Mouse (Mus musculus) hindbrain, embryonic 12.5 days (tissue): ENCODE measurements around the gene Bcl7c. TPM values are rescaled to one million over a fixed set of nuclear protein-coding genes. Genes with fewer than 3 reads are reported as not detected.

Experiments used
- ATAC-seq: fragments of 200-750 bp; cut with Nextera tagmentation; 2 replicates; pipeline ENCODE4 v1.8.0; 2017; ENCODE audit warnings: moderate TSS enrichment; ENCODE audit not compliant: low FRiP score
- H3K27ac ChIP-seq: fragments of 300-500 bp; sonication (generic); 2 replicates; pipeline ENCODE4 v1.5.1; 2016; ENCODE audit warnings: mild to moderate bottlenecking
- H3K27me3 ChIP-seq: fragments of 300-500 bp; sonication (generic); 2 replicates; pipeline ENCODE4 v1.6.1; 2016; ENCODE audit warnings: mild to moderate bottlenecking
- H3K36me3 ChIP-seq: fragments of 300-500 bp; sonication (generic); 2 replicates; pipeline ENCODE4 v1.6.1; 2016; ENCODE audit warnings: mild to moderate bottlenecking
- H3K4me1 ChIP-seq: fragments of 300-500 bp; sonication (generic); 2 replicates; pipeline ENCODE4 v1.6.1; 2016
- H3K4me2 ChIP-seq: fragments of 300-500 bp; sonication (generic); replicated peaks from 2 replicates; pipeline ENCODE4 v1.6.1; 2016; ENCODE audit warnings: mild to moderate bottlenecking
- H3K4me3 ChIP-seq: fragments of 300-500 bp; sonication (generic); 2 replicates; pipeline ENCODE4 v1.5.1; 2016; ENCODE audit warnings: mild to moderate bottlenecking
- H3K9ac ChIP-seq: fragments of 300-500 bp; sonication (generic); 2 replicates; pipeline ENCODE4 v1.6.1; 2016; ENCODE audit warnings: mild to moderate bottlenecking, moderate library complexity
- H3K9me3 ChIP-seq: fragments of 300-500 bp; sonication (generic); replicated peaks from 2 replicates; pipeline ENCODE4 v1.6.1; 2016; ENCODE audit warnings: mild to moderate bottlenecking
- WGBS: fragments of 180-500 bp; shearing (Covaris S2); methylation state at CpG from one replicate; pipeline ENCODE4 v1.1.7; 2016; 5-methylcytosine and 5-hydroxymethylcytosine counted together
- polyA plus RNA-seq: library from polyadenylated mRNA; unstranded; fragments of >200 nt; fragmentation: Nextera tagmentation; extraction: Ambion mirVana; gene quantifications from 2 replicates; pipeline ENCODE4 v1.2.1, GENCODE M21; 2016

Bcl7c gene
- polyA plus RNA-seq, 1 experiment from 2014 or later = 87.4 TPM

- ATAC-seq = no peak
- Histone ChIP-seq H3K9me3 (no peaks in the 10 kb centered on the region), H3K9ac (peak overlapping the region; percentile 41; the same call in 1 of the 2 replicates), H3K4me1 (peaks cover 9% of the 10 kb centered on the region), H3K4me3 (no peak overlapping the region), H3K27me3 (no peaks in the 10 kb centered on the region), H3K27ac (peak overlapping the region; percentile 67), H3K36me3 (peaks cover 8% of the 10 kb centered on the region), H3K4me2 (peak overlapping the region; percentile 42)
- WGBS = 6% methylated on average over 15 of the region's 15 CpGs
Observed at GRCm38 (mm10) chr7:127691221-127691989, 17.3 kb downstream of the Bcl7c start.

DNA sequence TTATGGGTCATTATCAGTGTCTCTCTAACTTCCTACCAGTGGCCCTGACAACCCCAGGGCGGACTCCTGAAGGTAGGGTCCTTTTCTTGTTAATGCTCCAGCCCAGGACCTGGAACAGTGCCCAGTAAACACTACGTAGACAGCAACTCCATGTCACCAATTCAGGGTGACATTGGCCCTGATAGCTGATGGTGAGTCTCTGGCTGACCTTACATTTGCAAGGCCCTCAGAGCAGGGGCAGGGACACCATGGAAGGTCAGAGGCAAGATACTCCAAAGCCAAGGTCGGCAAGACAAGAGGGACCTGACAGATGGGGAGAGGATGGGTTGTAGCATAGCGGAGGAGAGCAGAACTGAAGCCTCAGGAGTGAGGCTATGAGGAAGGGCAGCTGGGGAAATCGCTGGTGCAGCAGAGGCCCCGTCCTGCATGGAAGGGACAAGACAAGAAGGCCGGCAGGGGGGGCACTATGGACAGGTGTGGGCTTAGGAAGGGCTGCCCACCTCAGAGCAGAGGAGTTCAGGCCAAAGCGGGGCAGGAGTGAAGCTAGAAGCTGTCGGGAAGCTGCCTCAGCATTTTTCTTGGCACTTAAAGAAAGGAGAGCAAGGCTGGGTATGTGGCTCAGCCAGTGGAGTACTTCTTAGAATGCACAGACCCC is 19.0 kb downstream of the Bcl7c start:
- WGBS = 69% methylated on average over 9 of the region's 9 CpGs
- Histone ChIP-seq H3K27ac (no peak overlapping the region), H3K9me3 (no peaks in the 10 kb centered on the region), H3K36me3 (peaks cover 2% of the 10 kb centered on the region; the same call in 1 of the 2 replicates), H3K4me3 (no peak overlapping the region), H3K9ac (no peak overlapping the region), H3K4me2 (no peak overlapping the region), H3K4me1 (peaks cover 9% of the 10 kb centered on the region), H3K27me3 (no peaks in the 10 kb centered on the region)
- ATAC-seq = no peak

- no peak overlapping the region for H3K9ac ChIP-seq
- no peak for ATAC-seq
Observed at GRCm38 (mm10) chr7:127688935-127689334, 19.8 kb downstream of the Bcl7c start.

GRCm38 (mm10) chr7:127686740-127687449 is 21.8 kb downstream of the Bcl7c start:
- ATAC-seq = no peak
- H3K4me1 ChIP-seq = peaks cover 9% of the 10 kb centered on the region
- no peak overlapping the region for H3K9ac ChIP-seq
- no peak overlapping the region for H3K4me2 ChIP-seq
- 76% methylated on average over 11 of the region's 11 CpGs for WGBS
- no peaks in the 10 kb centered on the region for H3K27me3 ChIP-seq
- H3K36me3 ChIP-seq = no peaks in the 10 kb centered on the region
- H3K9me3 ChIP-seq = no peaks in the 10 kb centered on the region
- no peak overlapping the region for H3K4me3 ChIP-seq
- H3K27ac ChIP-seq = no peak overlapping the region

More at GRCm38 (mm10) chr7:127688935-127689334, 19.8 kb downstream of the Bcl7c start:
- Histone ChIP-seq H3K9me3 (no peaks in the 10 kb centered on the region), H3K27ac (no peak overlapping the region), H3K27me3 (no peaks in the 10 kb centered on the region), H3K36me3 (no peaks in the 10 kb centered on the region), H3K4me3 (no peak overlapping the region), H3K4me1 (peaks cover 9% of the 10 kb centered on the region), H3K4me2 (no peak overlapping the region)
- 89% methylated on average over 7 of the region's 7 CpGs for WGBS

GRCm38 (mm10) chr7:127685304-127686018 is 23.3 kb downstream of the Bcl7c start:
- 64% methylated on average over 14 of the region's 14 CpGs for WGBS
- Histone ChIP-seq H3K4me3 (no peak overlapping the region), H3K27ac (no peak overlapping the region), H3K4me1 (no peaks in the 10 kb centered on the region), H3K9ac (no peak overlapping the region), H3K9me3 (no peaks in the 10 kb centered on the region), H3K4me2 (no peak overlapping the region), H3K27me3 (no peaks in the 10 kb centered on the region), H3K36me3 (no peaks in the 10 kb centered on the region)
- no peak for ATAC-seq

DNA sequence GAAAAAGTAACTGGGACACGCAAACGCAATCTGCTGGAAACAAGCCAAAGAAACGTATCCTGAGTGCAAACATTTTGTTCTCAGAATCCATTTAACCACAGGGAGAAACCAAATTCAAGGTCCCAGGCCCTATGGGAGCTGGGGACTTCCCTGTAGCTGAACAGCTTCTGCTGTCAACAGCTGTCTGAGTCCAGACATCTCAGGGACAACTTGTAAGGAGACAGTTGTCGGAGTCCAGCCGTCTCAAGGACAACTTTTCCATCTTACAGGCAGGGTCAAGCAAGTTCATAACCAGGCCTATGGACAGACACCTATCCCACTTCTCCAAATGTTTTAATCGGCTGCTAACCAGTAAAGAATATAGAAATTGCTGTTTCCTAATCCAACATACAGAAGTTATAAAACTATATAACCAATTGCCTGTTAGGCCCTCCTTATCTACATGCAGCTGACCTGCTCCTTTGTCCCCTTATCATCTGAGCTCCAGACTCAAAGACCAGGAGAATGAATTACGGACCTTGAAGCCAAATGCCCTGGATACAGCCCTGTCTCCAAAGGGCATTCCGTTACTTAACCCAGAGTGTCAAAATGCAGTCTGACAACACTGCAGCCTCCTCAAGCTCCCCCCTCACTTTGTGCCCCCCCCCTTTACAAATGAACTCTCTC is 26.7 kb downstream of the Bcl7c start:
- Histone ChIP-seq H3K27ac (no peak overlapping the region), H3K4me1 (no peaks in the 10 kb centered on the region), H3K9ac (no peak overlapping the region), H3K27me3 (no peaks in the 10 kb centered on the region), H3K4me2 (no peak overlapping the region), H3K9me3 (no peaks in the 10 kb centered on the region), H3K36me3 (no peaks in the 10 kb centered on the region), H3K4me3 (no peak overlapping the region)
- WGBS = 81% methylated on average over 8 of the region's 8 CpGs
- no peak for ATAC-seq

- H3K4me3 ChIP-seq = no peak overlapping the region
- no peak for ATAC-seq
- H3K36me3 ChIP-seq = no peaks in the 10 kb centered on the region
- no peak overlapping the region for H3K9ac ChIP-seq
- no peaks in the 10 kb centered on the region for H3K4me1 ChIP-seq
- H3K9me3 ChIP-seq = no peaks in the 10 kb centered on the region
- H3K27ac ChIP-seq = no peak overlapping the region
- 87% methylated on average over 13 of the region's 13 CpGs for WGBS
- no peak overlapping the region for H3K4me2 ChIP-seq
- H3K27me3 ChIP-seq = no peaks in the 10 kb centered on the region
Observed at GRCm38 (mm10) chr7:127680541-127680940, 28.2 kb downstream of the Bcl7c start.

- Histone ChIP-seq H3K27ac (no peak overlapping the region), H3K27me3 (no peaks in the 10 kb centered on the region), H3K4me2 (no peak overlapping the region), H3K9ac (no peak overlapping the region), H3K4me3 (no peak overlapping the region), H3K36me3 (no peaks in the 10 kb centered on the region), H3K4me1 (no peaks in the 10 kb centered on the region; the same call in 1 of the 2 replicates), H3K9me3 (no peaks in the 10 kb centered on the region)
- WGBS = 63% methylated on average over 2 of the region's 2 CpGs
- no peak for ATAC-seq
Observed at GRCm38 (mm10) chr7:127678811-127679210, 29.9 kb downstream of the Bcl7c start.

DNA sequence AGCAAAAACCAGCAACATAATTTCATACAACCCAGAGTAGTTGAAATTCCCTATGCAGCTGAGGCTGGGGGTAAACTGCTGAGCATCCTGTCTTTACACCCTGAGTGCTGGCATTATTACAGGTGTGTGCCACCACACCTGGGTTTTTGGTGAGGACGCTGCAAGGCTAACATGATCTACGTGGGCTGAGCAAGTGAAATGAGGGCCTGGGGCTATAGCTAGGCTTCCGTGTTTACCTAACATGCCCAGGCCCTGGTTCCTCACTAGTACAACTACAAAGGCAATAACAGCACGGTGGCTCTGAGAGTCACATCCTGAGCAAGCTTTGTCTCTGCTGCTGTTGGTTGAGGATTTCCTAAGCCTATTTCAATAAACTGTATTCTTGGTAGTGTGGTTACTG is 31.1 kb downstream of the Bcl7c start:
- Histone ChIP-seq H3K27me3 (no peaks in the 10 kb centered on the region), H3K4me2 (no peak overlapping the region), H3K9ac (no peak overlapping the region), H3K4me3 (no peak overlapping the region), H3K36me3 (no peaks in the 10 kb centered on the region), H3K4me1 (no peaks in the 10 kb centered on the region; the same call in 1 of the 2 replicates), H3K27ac (no peak overlapping the region), H3K9me3 (no peaks in the 10 kb centered on the region)
- WGBS = 93% methylated on average over 4 of the region's 4 CpGs
- no peak for ATAC-seq

GRCm38 (mm10) chr7:127677077-127677476 is 31.7 kb downstream of the Bcl7c start:
- Histone ChIP-seq H3K4me1 (no peaks in the 10 kb centered on the region; the same call in 1 of the 2 replicates), H3K36me3 (no peaks in the 10 kb centered on the region), H3K27ac (no peak overlapping the region), H3K9ac (no peak overlapping the region), H3K9me3 (no peaks in the 10 kb centered on the region), H3K4me3 (no peak overlapping the region), H3K4me2 (no peak overlapping the region), H3K27me3 (no peaks in the 10 kb centered on the region)
- ATAC-seq = no peak
- 67% methylated on average over 6 of the region's 6 CpGs for WGBS

DNA sequence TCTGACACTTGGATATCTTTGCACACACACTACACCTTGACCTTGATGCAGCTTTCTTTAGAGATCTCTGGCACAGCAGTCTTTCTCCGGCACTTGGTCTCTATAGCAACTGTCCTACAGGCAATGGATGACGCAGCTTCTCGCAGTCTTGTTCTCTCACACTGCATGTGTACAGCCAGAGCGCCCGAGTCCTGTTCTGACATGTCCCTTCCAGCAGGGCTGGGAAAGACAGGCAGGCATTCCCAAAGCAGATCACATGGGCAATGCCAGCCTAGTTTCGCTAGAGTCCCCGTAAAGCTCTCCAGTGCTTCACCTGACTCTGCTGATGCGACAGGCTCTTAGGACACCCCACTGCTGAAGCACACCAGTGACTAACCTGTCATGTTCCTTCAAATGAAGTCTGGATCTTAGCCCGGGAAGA is 33.3 kb downstream of the Bcl7c start:
- Histone ChIP-seq H3K27ac (no peak overlapping the region), H3K36me3 (no peaks in the 10 kb centered on the region), H3K4me1 (no peaks in the 10 kb centered on the region; the same call in 1 of the 2 replicates), H3K27me3 (no peaks in the 10 kb centered on the region), H3K4me3 (no peak overlapping the region), H3K9ac (no peak overlapping the region), H3K4me2 (no peak overlapping the region), H3K9me3 (no peaks in the 10 kb centered on the region)
- ATAC-seq = 0 out of 2 replicates have a peak, but pooled peaks have one; percentile 8
- 72% methylated on average over 9 of the region's 9 CpGs for WGBS
